Mouse (Mus musculus) midbrain, embryonic 10.5 days (tissue): ENCODE results near the gene Arl3. TPM values are rescaled to one million over a fixed set of nuclear protein-coding genes. Genes with fewer than 3 reads are reported as not detected.

Experiments
- polyA plus RNA-seq: library from polyadenylated mRNA; unstranded; fragments of >200 nt; fragmentation: Nextera tagmentation; extraction: Ambion mirVana; gene quantifications from 2 replicates; pipeline ENCODE4 v1.2.1, GENCODE M21; 2016

The Arl3 gene
- polyA plus RNA-seq, 1 experiment from 2014 or later = 216 TPM

Other genes starting within 250 kb of the Arl3 start
- 4.7 and 8.9 TPM in 2 replicates for gene Psd, start 246.0 kb downstream of the Arl3 start, polyA plus RNA-seq
- gene Fbxl15, start 245.0 kb downstream of the Arl3 start, polyA plus RNA-seq = 24.6 and 25.0 TPM in 2 replicates
- gene Cuedc2, start 234.5 kb downstream of the Arl3 start, polyA plus RNA-seq = 239 and 249 TPM in 2 replicates
- 9.1 and 10.1 TPM in 2 replicates for gene Mfsd13a, start 232.1 kb downstream of the Arl3 start, polyA plus RNA-seq
- 0.96 and 1.4 TPM in 2 replicates for gene 2310034G01Rik, start 222.9 kb downstream of the Arl3 start, polyA plus RNA-seq
- 188 and 224 TPM in 2 replicates for gene Actr1a, start 177.4 kb downstream of the Arl3 start, polyA plus RNA-seq
- gene Sufu, start 176.3 kb downstream of the Arl3 start, polyA plus RNA-seq = 50.2 and 53.6 TPM in 2 replicates
- gene Trim8, start 71.5 kb downstream of the Arl3 start, polyA plus RNA-seq = 24.6 and 27.8 TPM in 2 replicates
- gene Sfxn2, start 167 bp upstream of the Arl3 start, polyA plus RNA-seq = 17.0 and 18.1 TPM in 2 replicates
- 45.7 and 51.8 TPM in 2 replicates for gene Wbp1l, start 25.9 kb upstream of the Arl3 start, polyA plus RNA-seq
- gene Cyp17a1, start 100.0 kb upstream of the Arl3 start, polyA plus RNA-seq = not detected in 2 replicates
- gene Borcs7, start 116.7 kb upstream of the Arl3 start, polyA plus RNA-seq = 14.2 and 17.4 TPM in 2 replicates
- gene As3mt, start 134.3 kb upstream of the Arl3 start, polyA plus RNA-seq = 30.0 and 32.4 TPM in 2 replicates
- gene Cnnm2, start 188.4 kb upstream of the Arl3 start, polyA plus RNA-seq = 2.7 TPM in 2 replicates